Mouse (Mus musculus) ES-E14 (cell line): ENCODE measurements around the gene Tcp10c.
"Not testable (repeated sequence)": the region's sequence is repeated elsewhere in the genome, so short reads cannot be mapped to it uniquely, and the experiment has no call there.

Experiments used
- CHD2 ChIP-seq: IDR thresholded peaks from 2 replicates; pipeline ENCODE4 v1.6.1; 2014; ENCODE audit warnings: mild to moderate bottlenecking, low read depth, low read length, inconsistent platforms
- MAFK ChIP-seq: IDR thresholded peaks from 2 replicates; pipeline ENCODE4 v1.6.1; 2014; ENCODE audit warnings: mild to moderate bottlenecking, low read depth, low read length, inconsistent platforms; ENCODE audit not compliant: insufficient read depth
- ZNF384 ChIP-seq: IDR thresholded peaks from 2 replicates; pipeline ENCODE4 v1.6.1; 2012; ENCODE audit warnings: low read depth, low read length, inconsistent platforms

DNA sequence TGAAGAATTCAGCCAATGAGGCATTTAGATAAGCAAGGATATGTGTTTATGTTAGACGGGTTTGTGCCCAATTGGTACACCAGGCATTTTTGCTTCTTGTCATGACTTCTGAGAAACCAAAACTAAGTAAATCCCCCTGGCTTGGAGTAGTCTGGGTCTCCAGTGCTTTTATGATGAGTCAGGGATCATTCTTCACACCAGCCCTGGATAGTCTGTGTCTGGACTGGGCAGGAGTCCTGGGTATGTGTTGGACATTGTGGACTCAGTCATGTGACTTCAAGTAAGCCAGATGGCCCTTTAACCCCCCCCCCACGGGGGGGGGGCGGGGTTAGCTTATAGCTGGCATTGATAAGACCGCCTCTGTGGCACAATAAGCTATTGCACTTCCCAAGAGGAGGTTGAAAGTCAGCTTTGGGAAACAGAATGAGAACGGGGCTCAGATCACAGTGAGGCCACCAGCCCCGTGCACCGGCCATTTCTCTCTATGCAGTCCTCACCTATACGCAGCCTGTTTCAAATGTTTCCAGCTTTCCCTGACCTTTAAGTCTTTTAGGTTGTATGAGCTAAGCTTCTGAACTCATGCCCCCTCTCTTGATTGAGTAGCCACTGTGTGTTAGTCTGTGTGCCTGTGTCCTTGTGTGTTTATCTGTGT, 69.1 kb downstream of the Tcp10c start:
- TF ChIP-seq MAFK, ZNF384, CHD2: not testable (repeated sequence)
